Mouse (Mus musculus) ES-E14 (cell line): ENCODE data around the gene Cyp2u1.

Source experiments
- CHD2 ChIP-seq: IDR thresholded peaks from 2 replicates; pipeline ENCODE4 v1.6.1; 2014; ENCODE audit warnings: mild to moderate bottlenecking, low read depth, low read length, inconsistent platforms
- HCFC1 ChIP-seq: IDR thresholded peaks from 2 replicates; pipeline ENCODE4 v1.6.1; 2012; ENCODE audit warnings: low read length, inconsistent platforms, borderline replicate concordance; ENCODE audit not compliant: insufficient read depth
- MAFK ChIP-seq: IDR thresholded peaks from 2 replicates; pipeline ENCODE4 v1.6.1; 2014; ENCODE audit warnings: mild to moderate bottlenecking, low read depth, low read length, inconsistent platforms; ENCODE audit not compliant: insufficient read depth
- ZC3H11A ChIP-seq: IDR thresholded peaks from 2 replicates; pipeline ENCODE4 v1.6.1; 2012; ENCODE audit warnings: low read depth, mild to moderate bottlenecking, inconsistent platforms, low read length, borderline replicate concordance
- ZNF384 ChIP-seq: IDR thresholded peaks from 2 replicates; pipeline ENCODE4 v1.6.1; 2012; ENCODE audit warnings: low read depth, low read length, inconsistent platforms

GRCm38 (mm10) chr3:131295513-131296200 is 7.4 kb downstream of the Cyp2u1 start:
- no peak for TF ChIP-seq HCFC1
- no peak for TF ChIP-seq MAFK
- TF ChIP-seq CHD2: no peak
- TF ChIP-seq ZNF384: no peak
- TF ChIP-seq ZC3H11A: no peak
